Mouse (Mus musculus): ENCODE measurements around the gene Slc37a3. TPM values are rescaled to one million over a fixed set of nuclear protein-coding genes. Genes with fewer than 3 reads are reported as not detected.
"Not testable (repeated sequence)": the region's sequence is repeated elsewhere in the genome, so short reads cannot be mapped to it uniquely, and the experiment has no call there.

The Slc37a3 gene
- polyA plus RNA-seq, 1 experiment from 2014 or later, result 20.9 TPM

GRCm38 (mm10) chr6:39419851-39420721 lies 42.6 kb upstream of the Slc37a3 start, which contains the start of gene Mkrn1:
TSS of gene Mkrn1 (minus strand) at chr6:39420462.
- Histone ChIP-seq H3K4me1 (replicated peaks; ENCODE audit: control insufficient read depth, insufficient read depth) (no peaks in the 10 kb centered on the region), H3K4me3 (ENCODE audit: low read depth, low read length) (peak within 1 kb of the TSS; percentile 98)
- under 1% methylated on average over 72 of the region's 82 CpGs for WGBS

GRCm38 (mm10) chr6:39419386-39419850 lies 41.9 kb upstream of the Slc37a3 start:
- no peak for TF ChIP-seq CTCF (IDR thresholded peaks at IDR 0.05; ENCODE audit: low read depth)
- TF ChIP-seq EP300 (optimal IDR thresholded peaks at IDR 0.05), result no peak
- Histone ChIP-seq H3K9ac (ENCODE audit: low read length) (peak overlapping the region; percentile 92), H3K36me3 (ENCODE audit: control insufficient read depth, insufficient read depth, low read length) (no peaks in the 10 kb centered on the region), H3K27ac (replicated peaks) (peak overlapping the region; percentile 93), H3K4me2 (replicated peaks; ENCODE audit: low read depth) (peak overlapping the region; percentile 78), H3K27me3 (ENCODE audit: control insufficient read depth, insufficient read depth, low read length) (no peaks in the 10 kb centered on the region), H3K4me3 (ENCODE audit: low read depth, low read length) (peak overlapping the region; percentile 98), H3K4me1 (replicated peaks; ENCODE audit: control insufficient read depth, insufficient read depth) (no peaks in the 10 kb centered on the region), H3K9me3 (ENCODE audit: control insufficient read depth, low read length) (no peaks in the 10 kb centered on the region)
- no peak for DNase-seq (ENCODE audit: low spot score)
- no peak for ATAC-seq (ENCODE audit: low FRiP score, low TSS enrichment)
- WGBS, result under 1% methylated on average over 43 of the region's 43 CpGs

More at GRCm38 (mm10) chr6:39419851-39420721, 42.6 kb upstream of the Slc37a3 start, which contains the start of gene Mkrn1:
- Histone ChIP-seq H3K9ac (ENCODE audit: low read length) (peak within 1 kb of the TSS; percentile 92), H3K9me3 (ENCODE audit: control insufficient read depth, low read length) (no peaks in the 10 kb centered on the region), H3K36me3 (ENCODE audit: control insufficient read depth, insufficient read depth, low read length) (no peaks in the 10 kb centered on the region), H3K27ac (replicated peaks) (peak within 1 kb of the TSS; percentile 93), H3K4me2 (replicated peaks; ENCODE audit: low read depth) (peak within 1 kb of the TSS; percentile 78), H3K27me3 (ENCODE audit: control insufficient read depth, insufficient read depth, low read length) (no peaks in the 10 kb centered on the region)
- ATAC-seq (ENCODE audit: low FRiP score, low TSS enrichment) (peak; percentile 95), DNase-seq (ENCODE audit: low spot score) (peak; percentile 89)
- no peak for TF ChIP-seq CTCF (IDR thresholded peaks at IDR 0.05; ENCODE audit: low read depth)
- no peak for TF ChIP-seq EP300 (optimal IDR thresholded peaks at IDR 0.05)

GRCm38 (mm10) chr6:39416654-39417053 lies 39.2 kb upstream of the Slc37a3 start:
- DNase-seq (ENCODE audit: low spot score); H3K4me3 ChIP-seq (ENCODE audit: low read depth, low read length); H3K4me1 ChIP-seq (replicated peaks; ENCODE audit: control insufficient read depth, insufficient read depth); H3K27ac ChIP-seq (replicated peaks); H3K4me2 ChIP-seq (replicated peaks; ENCODE audit: low read depth); ATAC-seq (ENCODE audit: low FRiP score, low TSS enrichment); H3K9ac ChIP-seq (ENCODE audit: low read length); H3K27me3 ChIP-seq (ENCODE audit: control insufficient read depth, insufficient read depth, low read length); H3K36me3 ChIP-seq (ENCODE audit: control insufficient read depth, insufficient read depth, low read length); H3K9me3 ChIP-seq (ENCODE audit: control insufficient read depth, low read length): not testable (repeated sequence)

GRCm38 (mm10) chr6:39415762-39416161 lies 38.3 kb upstream of the Slc37a3 start:
- TF ChIP-seq CTCF (IDR thresholded peaks at IDR 0.05; ENCODE audit: low read depth) (peak; percentile 69), EP300 (optimal IDR thresholded peaks at IDR 0.05) (no peak)
- Histone ChIP-seq H3K36me3 (ENCODE audit: control insufficient read depth, insufficient read depth, low read length) (no peaks in the 10 kb centered on the region), H3K9me3 (ENCODE audit: control insufficient read depth, low read length) (no peaks in the 10 kb centered on the region), H3K4me1 (replicated peaks; ENCODE audit: control insufficient read depth, insufficient read depth) (no peaks in the 10 kb centered on the region), H3K4me3 (ENCODE audit: low read depth, low read length) (no peak overlapping the region), H3K9ac (ENCODE audit: low read length) (no peak overlapping the region), H3K4me2 (replicated peaks; ENCODE audit: low read depth) (no peak overlapping the region), H3K27me3 (ENCODE audit: control insufficient read depth, insufficient read depth, low read length) (no peaks in the 10 kb centered on the region), H3K27ac (replicated peaks) (no peak overlapping the region)
- 53% methylated on average over 3 of the region's 5 CpGs for WGBS
- ATAC-seq (ENCODE audit: low FRiP score, low TSS enrichment) (no peak), DNase-seq (ENCODE audit: low spot score) (peak; percentile 76)

GRCm38 (mm10) chr6:39414106-39414505 lies 36.6 kb upstream of the Slc37a3 start:
- TF ChIP-seq CTCF (IDR thresholded peaks at IDR 0.05; ENCODE audit: low read depth) (peak; percentile 55), EP300 (optimal IDR thresholded peaks at IDR 0.05) (no peak)
- Histone ChIP-seq H3K27me3 (ENCODE audit: control insufficient read depth, insufficient read depth, low read length) (no peaks in the 10 kb centered on the region), H3K9ac (ENCODE audit: low read length) (no peak overlapping the region), H3K4me3 (ENCODE audit: low read depth, low read length) (no peak overlapping the region), H3K9me3 (ENCODE audit: control insufficient read depth, low read length) (no peaks in the 10 kb centered on the region), H3K4me1 (replicated peaks; ENCODE audit: control insufficient read depth, insufficient read depth) (no peaks in the 10 kb centered on the region), H3K36me3 (ENCODE audit: control insufficient read depth, insufficient read depth, low read length) (no peaks in the 10 kb centered on the region), H3K4me2 (replicated peaks; ENCODE audit: low read depth) (no peak overlapping the region), H3K27ac (replicated peaks) (no peak overlapping the region)
- no peak for DNase-seq (ENCODE audit: low spot score)
- no peak for ATAC-seq (ENCODE audit: low FRiP score, low TSS enrichment)
- WGBS, result 80% methylated on average over 1 of the region's 1 CpGs

- DNase-seq (ENCODE audit: low spot score) (no peak), ATAC-seq (ENCODE audit: low FRiP score, low TSS enrichment) (0 out of 2 replicates have a peak, but pooled peaks have one; percentile 67)
- no peaks in the 10 kb centered on the region for H3K4me1 ChIP-seq (replicated peaks; ENCODE audit: control insufficient read depth, insufficient read depth)
- peaks cover 3% of the 10 kb centered on the region; the same call in 1 of the 2 replicates for H3K36me3 ChIP-seq (ENCODE audit: control insufficient read depth, insufficient read depth, low read length)
- H3K4me2 ChIP-seq (replicated peaks; ENCODE audit: low read depth), result no peak overlapping the region
- no peaks in the 10 kb centered on the region for H3K27me3 ChIP-seq (ENCODE audit: control insufficient read depth, insufficient read depth, low read length)
- TF ChIP-seq CTCF (IDR thresholded peaks at IDR 0.05; ENCODE audit: low read depth) (no peak), EP300 (optimal IDR thresholded peaks at IDR 0.05) (no peak)
- no peak overlapping the region for H3K4me3 ChIP-seq (ENCODE audit: low read depth, low read length)
- H3K9ac ChIP-seq (ENCODE audit: low read length), result no peak overlapping the region
- WGBS, result 87% methylated on average over 5 of the region's 5 CpGs
- no peak overlapping the region for H3K27ac ChIP-seq (replicated peaks)
- no peaks in the 10 kb centered on the region for H3K9me3 ChIP-seq (ENCODE audit: control insufficient read depth, low read length)
These were observed 29.0 kb upstream of the Slc37a3 start for GRCm38 (mm10) chr6:39406480-39406879.
